8 mouse cellular contexts compared by ENCODE assay signal in the genomic region with DNA sequence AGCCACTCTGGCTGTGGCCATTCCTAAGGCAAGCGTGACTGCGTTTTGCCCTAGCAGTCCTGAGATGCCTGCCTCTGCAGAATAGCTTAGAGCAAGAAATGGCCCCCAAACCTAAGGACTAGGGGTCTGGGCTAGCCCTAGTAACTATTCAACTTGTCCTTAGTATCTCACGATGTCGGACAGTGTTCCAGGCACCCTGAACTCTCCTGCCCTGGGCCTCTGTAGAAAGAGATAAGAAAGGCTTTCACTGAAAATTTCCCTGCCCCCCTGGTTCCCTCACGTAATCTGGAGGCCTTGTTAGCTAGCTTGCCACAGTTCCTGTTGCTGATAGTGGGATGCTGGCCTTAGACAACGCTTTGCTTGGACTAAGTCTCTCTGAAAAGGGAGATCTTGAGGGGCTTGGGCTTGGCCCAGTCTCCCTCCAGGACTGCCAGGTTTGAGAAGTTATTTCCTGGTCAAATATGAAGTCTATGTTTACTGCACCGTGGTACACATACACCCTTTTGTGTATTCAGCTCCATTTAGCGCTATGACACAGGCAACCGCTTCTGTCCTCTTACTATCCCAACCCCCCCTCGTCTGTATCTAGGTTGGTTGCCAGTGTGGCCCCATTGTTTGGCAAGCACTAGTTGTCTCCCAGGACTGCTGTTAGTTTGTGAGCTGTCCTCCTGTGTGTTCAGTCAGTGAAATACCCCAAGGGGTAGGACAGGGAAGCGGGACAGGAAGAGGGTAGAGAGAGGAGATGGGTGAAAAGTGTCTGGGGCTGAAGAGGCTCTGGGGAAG.
DNase-seq lines count a peak whose midpoint lies in the region; ATAC-seq and TF ChIP-seq lines count a peak whose summit lies in the region.

No protein-coding gene starts in this region.

- no peaks in the 10 kb centered on the region for H3K9me3 ChIP-seq in limb, embryonic 14.5 days (ENCODE audit: control insufficient read depth, low read length)

- no peak for TF ChIP-seq POLR2A in limb, embryonic 14.5 days (IDR thresholded peaks at IDR 0.05; ENCODE audit: borderline replicate concordance, extremely low read depth, insufficient read depth, insufficient read length)

- H3K4me1 ChIP-seq in limb, embryonic 14.5 days (ENCODE audit: control insufficient read depth, insufficient read depth, low read length) = peaks cover 17% of the 10 kb centered on the region

- H3K27ac ChIP-seq in limb, embryonic 14.5 days (replicated peaks; ENCODE audit: low read depth, low read length) = 0 out of 2 replicates have a peak overlapping the region, but pooled peaks have one; percentile 20

- peak; percentile 15 for ATAC-seq in granulocyte monocyte progenitor cell, adult 5-6 weeks (replicated peaks; ENCODE audit: poor library complexity, severe bottlenecking)
- ATAC-seq in limb, embryonic 14.5 days (ENCODE audit: low FRiP score, low read depth) = 0 out of 2 replicates have a peak, but pooled peaks have one; percentile 3
- ATAC-seq in monocyte, adult 5-6 weeks (replicated peaks; ENCODE audit: insufficient number of reproducible peaks, low FRiP score, low TSS enrichment, poor library complexity, severe bottlenecking) = 0 out of 2 replicates have a peak, but pooled peaks have one; percentile 11
- ATAC-seq in frontal cortex, adult (ENCODE audit: low TSS enrichment) = no peak

- H3K4me2 ChIP-seq in limb, embryonic 14.5 days (replicated peaks; ENCODE audit: low read depth, low read length, severe bottlenecking) = peak overlapping the region; percentile 76

- 87% methylated on average over 11 of the region's 11 CpGs for WGBS in limb, embryonic 14.5 days

- peak overlapping the region; percentile 66 for H3K9ac ChIP-seq in limb, embryonic 14.5 days (ENCODE audit: low read depth, low read length, severe bottlenecking)

- H3K27me3 ChIP-seq in limb, embryonic 14.5 days (ENCODE audit: control insufficient read depth, insufficient read depth, low read length) = no peaks in the 10 kb centered on the region

- H3K36me3 ChIP-seq in limb, embryonic 14.5 days (ENCODE audit: control insufficient read depth, insufficient read depth, low read length) = no peaks in the 10 kb centered on the region

- DNase-seq in retina, postnatal 1 day = peak; percentile 52
- no peak for DNase-seq in retina, embryonic 14.5 days (ENCODE audit: low spot score)
- DNase-seq in limb, embryonic 14.5 days (ENCODE audit: low spot score) = no peak
- no peak for DNase-seq in cerebellum, postnatal 25 days
- DNase-seq in cerebellum, adult 9-11 months = no peak

- peak overlapping the region; percentile 45 for H3K4me3 ChIP-seq in limb, embryonic 14.5 days (replicated peaks; ENCODE audit: low read length)
